ENCODE assay signal across 25 mouse cellular contexts in genomic region chr3:107706164-107706563, GRCm38 (mm10). TPM values are rescaled to one million over a fixed set of nuclear protein-coding genes. Genes with fewer than 3 reads are reported as not detected.
A peak's percentile ranks its signal among the peaks of the same experiment; 100 is the strongest.
DNase-seq lines count a peak whose midpoint lies in the region; ATAC-seq lines count a peak whose summit lies in the region.
"Had no signal": no experiment of that assay in that cellular context is flagged by ENCODE, and none has a peak within 500 bp of the region (broad histone marks: within the 10 kb centered on the region; RNA-seq: fewer than 3 reads in every experiment).

No protein-coding gene starts in this region.

- no peak overlapping the region for H3K4me2 ChIP-seq in lung, embryonic 16.5 days (ENCODE audit: low read depth, low read length)
- H3K4me2 ChIP-seq: embryonic facial prominence, embryonic 12.5 days; heart, embryonic 15.5 days; hindbrain, embryonic 15.5 days; liver, embryonic 12.5 days; neural tube, embryonic 13.5 days had no signal

- peaks cover 16% of the 10 kb centered on the region for H3K4me1 ChIP-seq in heart, embryonic 10.5 days
- no peaks in the 10 kb centered on the region for H3K4me1 ChIP-seq in lung, embryonic 16.5 days (replicated peaks; ENCODE audit: control insufficient read depth, insufficient read depth, low read length)
- H3K4me1 ChIP-seq in brown adipose tissue, adult 24 weeks (ENCODE audit: control insufficient read depth, insufficient read depth, insufficient read length, low read length) = peaks cover 17% of the 10 kb centered on the region; the same call in 1 of the 2 replicates
- H3K4me1 ChIP-seq: embryonic facial prominence, embryonic 12.5 days; hindbrain, embryonic 15.5 days; liver, embryonic 12.5 days; neural tube, embryonic 13.5 days had no signal

- no peaks in the 10 kb centered on the region for H3K9me3 ChIP-seq in heart, embryonic 10.5 days
- no peaks in the 10 kb centered on the region for H3K9me3 ChIP-seq in lung, embryonic 16.5 days (ENCODE audit: control insufficient read depth, low read length)
- H3K9me3 ChIP-seq: embryonic facial prominence, embryonic 12.5 days; forebrain, embryonic 10.5 days; heart, embryonic 15.5 days; hindbrain, embryonic 15.5 days; liver, embryonic 12.5 days; neural tube, embryonic 13.5 days had no signal

- DNase-seq in heart, adult 11 months = peak; percentile 92
- no peak for DNase-seq in heart, embryonic 10.5 days (ENCODE audit: low spot score)
- DNase-seq in lung, postnatal 10 days = no peak
- DNase-seq in monocyte, adult 2 months (ENCODE audit: low read depth in 1 of 2, low spot score in 2 of 2) = peak; percentile 21 to 31
- no peak for DNase-seq in left cerebral cortex, adult 8-10 months (ENCODE audit: low spot score in 2 of 2)
- no peak for DNase-seq in adrenal gland, adult 18-20 months (ENCODE audit: low spot score in 2 of 2)
- DNase-seq: cerebellum, adult 11 months; cerebellum, postnatal 36 days; kidney, postnatal 4 days; layer of hippocampus, postnatal 36 days; left cerebral cortex, postnatal 4 days; midbrain, embryonic 14.5 days; right cerebral cortex, postnatal 4 days had no signal

- H3K36me3 ChIP-seq in heart, embryonic 10.5 days = no peaks in the 10 kb centered on the region
- H3K36me3 ChIP-seq in lung, embryonic 16.5 days (ENCODE audit: control insufficient read depth, insufficient read depth, low read length) = no peaks in the 10 kb centered on the region
- H3K36me3 ChIP-seq: embryonic facial prominence, embryonic 12.5 days; forebrain, embryonic 10.5 days; heart, embryonic 15.5 days; hindbrain, embryonic 15.5 days; liver, embryonic 12.5 days; neural tube, embryonic 13.5 days had no signal

- no peak overlapping the region for H3K9ac ChIP-seq in lung, embryonic 16.5 days (ENCODE audit: low read length)
- H3K9ac ChIP-seq: embryonic facial prominence, embryonic 12.5 days; heart, embryonic 15.5 days; hindbrain, embryonic 15.5 days; liver, embryonic 12.5 days; neural tube, embryonic 13.5 days had no signal

- 0 out of 2 replicates have a peak, but pooled peaks cover 3% of the 10 kb centered on the region for H3K27me3 ChIP-seq in heart, embryonic 10.5 days (ENCODE audit: insufficient read depth, poor library complexity, severe bottlenecking)
- H3K27me3 ChIP-seq in lung, embryonic 16.5 days (ENCODE audit: control insufficient read depth, insufficient read depth, low read depth, low read length) = no peaks in the 10 kb centered on the region
- H3K27me3 ChIP-seq: embryonic facial prominence, embryonic 12.5 days; heart, embryonic 15.5 days; hindbrain, embryonic 15.5 days; neural tube, embryonic 13.5 days had no signal

- no peak overlapping the region for H3K27ac ChIP-seq in heart, embryonic 10.5 days
- H3K27ac ChIP-seq in lung, embryonic 16.5 days (ENCODE audit: low read length) = no peak overlapping the region
- H3K27ac ChIP-seq in brown adipose tissue, adult 24 weeks (replicated peaks; ENCODE audit: low read depth, low read length) = peak overlapping the region; percentile 18
- H3K27ac ChIP-seq: embryonic facial prominence, embryonic 12.5 days; forebrain, embryonic 10.5 days; heart, embryonic 15.5 days; hindbrain, embryonic 15.5 days; liver, embryonic 12.5 days; macrophage; neural tube, embryonic 13.5 days had no signal

- peak; percentile 49; the same call in 1 of the 2 replicates for ATAC-seq in lung, embryonic 16.5 days (ENCODE audit: low read depth)
- ATAC-seq: activated CD4-positive, CD25-positive, alpha-beta regulatory T cell, adult 4 months; CD4-positive, CD25-positive, alpha-beta regulatory T cell, adult 4 months; intestine, postnatal 0 days; liver, embryonic 12.5 days had no signal

- WGBS in heart, embryonic 10.5 days = 13% methylated on average over 2 of the region's 2 CpGs
- WGBS in lung, embryonic 16.5 days = 22% methylated on average over 2 of the region's 2 CpGs

- H3K4me3 ChIP-seq in heart, embryonic 10.5 days = no peak overlapping the region
- no peak overlapping the region for H3K4me3 ChIP-seq in lung, embryonic 16.5 days (ENCODE audit: low read length)
- no peak overlapping the region for H3K4me3 ChIP-seq in brown adipose tissue, adult 24 weeks (ENCODE audit: insufficient read depth, low read depth, low read length)
- H3K4me3 ChIP-seq: embryonic facial prominence, embryonic 12.5 days; forebrain, embryonic 10.5 days; heart, embryonic 15.5 days; hindbrain, embryonic 15.5 days; liver, embryonic 12.5 days; neural tube, embryonic 13.5 days had no signal

RNA-seq across cellular contexts. Expression of gene Ahcyl1, which starts 9.8 kb away (rescaled TPM):
- polyA plus RNA-seq in heart, embryonic 10.5 days (2016; fragmentation: Nextera tagmentation; extraction: Ambion mirVana) = 62.2 and 71.8 TPM in 2 replicates
- polyA plus RNA-seq in lung, embryonic 16.5 days (2015; fragmentation: Nextera tagmentation; extraction: Ambion mirVana) = 71.2 and 76.3 TPM in 2 replicates
- polyA plus RNA-seq in brown adipose tissue, adult 24 weeks (2012; ENCODE audit: insufficient read depth, insufficient read length, missing spikeins) = 510 and 528 TPM in 2 replicates
- total RNA-seq in left cerebral cortex, adult 8-10 months (2022) = 100 to 1,000 TPM; 308 to 354 (median 335) TPM
- 100 to 1,000 TPM; 252 to 308 TPM for total RNA-seq in adrenal gland, adult 18-20 months (2021)

RNA-seq across cellular contexts. Expression of gene Csf1, which starts 54.1 kb away (rescaled TPM):
- polyA plus RNA-seq in heart, embryonic 10.5 days (2016; fragmentation: Nextera tagmentation; extraction: Ambion mirVana) = 10.4 and 11.3 TPM in 2 replicates
- 9.6 and 9.8 TPM in 2 replicates for polyA plus RNA-seq in lung, embryonic 16.5 days (2015; fragmentation: Nextera tagmentation; extraction: Ambion mirVana)
- polyA plus RNA-seq in brown adipose tissue, adult 24 weeks (2012; ENCODE audit: insufficient read depth, insufficient read length, missing spikeins) = 5.6 and 14.8 TPM in 2 replicates
- 10 to 100 TPM; 18.6 to 34.2 (median 26.6) TPM for total RNA-seq in left cerebral cortex, adult 8-10 months (2022)
- 10 to 100 TPM; 13.2 to 34.7 TPM for total RNA-seq in adrenal gland, adult 18-20 months (2021)

Comparison
In these comparisons a context has a peak if more than half of its experiments do, and no peak if none do; other contexts are left out.
1. DNase-seq: peak in heart, adult 11 months (single experiment) and monocyte, adult 2 months (2 of 2); none in heart, embryonic 10.5 days (single experiment), lung, postnatal 10 days (single experiment), left cerebral cortex, adult 8-10 months (0 of 2) and adrenal gland, adult 18-20 months (0 of 2).